Mouse (Mus musculus) frontal cortex, postnatal 14 days (tissue): ENCODE data around the gene Hist1h4d.
"Not testable (repeated sequence)": the region's sequence is repeated elsewhere in the genome, so short reads cannot be mapped to it uniquely, and the experiment has no call there.

Experiments used
- DNase-seq, 2 experiments: peaks; one replicate each; pipeline ENCODE4 v3.0.0; 2022; ENCODE audit warnings: low spot score in 2 of 2

Gene Hist1h4d

DNA sequence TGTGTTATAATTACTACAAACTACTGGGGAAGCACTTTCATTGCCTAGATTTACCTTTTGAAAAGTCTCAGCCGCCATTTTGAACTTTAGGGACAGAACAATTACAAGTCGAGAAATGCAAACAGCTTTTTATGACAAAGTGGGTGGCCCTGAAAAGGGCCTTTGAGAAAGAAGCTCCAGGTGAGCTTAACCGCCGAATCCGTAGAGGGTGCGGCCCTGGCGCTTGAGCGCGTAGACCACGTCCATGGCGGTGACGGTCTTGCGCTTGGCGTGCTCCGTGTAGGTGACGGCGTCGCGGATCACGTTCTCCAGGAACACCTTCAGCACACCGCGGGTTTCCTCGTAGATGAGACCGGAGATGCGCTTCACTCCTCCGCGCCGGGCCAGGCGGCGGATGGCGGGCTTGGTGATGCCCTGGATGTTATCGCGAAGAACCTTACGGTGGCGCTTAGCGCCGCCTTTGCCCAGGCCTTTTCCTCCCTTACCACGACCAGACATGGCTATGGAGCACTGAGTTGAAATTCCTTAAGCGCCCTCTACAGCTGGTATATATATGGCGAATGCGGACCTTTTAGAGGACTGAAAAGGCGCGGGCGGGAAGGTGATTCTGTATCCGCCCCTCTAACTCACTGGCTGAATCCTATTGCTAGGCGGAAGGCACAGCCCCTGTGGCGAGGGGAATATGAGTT, 30.1 kb upstream of the Hist1h4d start, which contains the start of gene Hist1h4f:
TSS of gene Hist1h4f (minus strand) at position 503 of the 689 bp plus-strand sequence.
- DNase-seq: peak; percentile 84 to 88

DNA sequence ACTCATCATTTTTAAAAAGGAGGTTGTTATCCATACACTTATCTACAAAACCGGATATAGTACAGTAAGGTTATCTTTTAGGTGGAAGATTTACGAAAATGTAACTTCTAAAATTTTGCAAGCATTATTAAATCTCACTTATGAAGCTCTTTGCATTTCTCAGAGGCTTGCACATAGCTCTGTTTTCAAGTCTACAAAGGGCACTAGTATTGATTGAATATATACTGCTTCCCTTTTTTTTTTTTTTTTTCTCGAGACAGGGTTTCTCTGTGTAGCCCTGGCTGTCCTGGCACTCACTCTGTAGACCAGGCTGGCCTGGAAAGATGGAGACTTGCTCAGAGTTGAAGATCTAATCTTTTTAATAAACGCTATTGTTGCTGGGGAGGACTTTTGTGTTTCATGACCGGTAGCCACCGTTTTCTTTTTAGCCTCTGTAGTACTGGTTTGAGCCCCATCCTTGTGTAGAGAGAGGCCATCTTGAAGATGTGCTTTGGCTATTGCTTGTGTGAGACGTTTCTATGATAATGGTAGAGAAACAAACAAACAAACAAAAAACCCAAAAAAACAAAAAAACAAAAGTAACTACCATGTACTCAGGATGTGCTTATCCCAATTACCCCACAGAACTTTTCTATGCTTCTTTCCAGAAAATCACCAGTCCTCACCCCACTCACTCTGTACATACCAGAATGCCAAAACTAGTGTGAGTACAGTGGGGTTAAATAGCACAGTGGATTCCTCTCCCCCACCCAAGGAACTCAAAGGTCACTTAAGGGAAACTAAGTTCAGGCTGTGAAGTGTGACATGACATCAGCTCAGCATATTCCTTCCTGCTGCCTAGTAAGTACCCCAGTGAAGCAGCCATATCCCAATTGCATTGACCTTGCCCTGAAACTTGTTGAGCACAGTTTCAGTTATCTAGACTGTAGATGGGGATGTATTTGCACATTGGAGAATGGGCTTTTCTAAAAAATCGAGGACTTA, 29.2 kb upstream of the Hist1h4d start:
- DNase-seq: no peak

GRCm38 (mm10) chr13:23552962-23553361, 28.4 kb upstream of the Hist1h4d start, which contains the start of gene Hist1h1d:
Gene Hist1h1d (plus strand): TSS chr13:23553262.
- no peak for DNase-seq

GRCm38 (mm10) chr13:23554393-23554792, 27.0 kb upstream of the Hist1h4d start:
- DNase-seq: no peak

DNA sequence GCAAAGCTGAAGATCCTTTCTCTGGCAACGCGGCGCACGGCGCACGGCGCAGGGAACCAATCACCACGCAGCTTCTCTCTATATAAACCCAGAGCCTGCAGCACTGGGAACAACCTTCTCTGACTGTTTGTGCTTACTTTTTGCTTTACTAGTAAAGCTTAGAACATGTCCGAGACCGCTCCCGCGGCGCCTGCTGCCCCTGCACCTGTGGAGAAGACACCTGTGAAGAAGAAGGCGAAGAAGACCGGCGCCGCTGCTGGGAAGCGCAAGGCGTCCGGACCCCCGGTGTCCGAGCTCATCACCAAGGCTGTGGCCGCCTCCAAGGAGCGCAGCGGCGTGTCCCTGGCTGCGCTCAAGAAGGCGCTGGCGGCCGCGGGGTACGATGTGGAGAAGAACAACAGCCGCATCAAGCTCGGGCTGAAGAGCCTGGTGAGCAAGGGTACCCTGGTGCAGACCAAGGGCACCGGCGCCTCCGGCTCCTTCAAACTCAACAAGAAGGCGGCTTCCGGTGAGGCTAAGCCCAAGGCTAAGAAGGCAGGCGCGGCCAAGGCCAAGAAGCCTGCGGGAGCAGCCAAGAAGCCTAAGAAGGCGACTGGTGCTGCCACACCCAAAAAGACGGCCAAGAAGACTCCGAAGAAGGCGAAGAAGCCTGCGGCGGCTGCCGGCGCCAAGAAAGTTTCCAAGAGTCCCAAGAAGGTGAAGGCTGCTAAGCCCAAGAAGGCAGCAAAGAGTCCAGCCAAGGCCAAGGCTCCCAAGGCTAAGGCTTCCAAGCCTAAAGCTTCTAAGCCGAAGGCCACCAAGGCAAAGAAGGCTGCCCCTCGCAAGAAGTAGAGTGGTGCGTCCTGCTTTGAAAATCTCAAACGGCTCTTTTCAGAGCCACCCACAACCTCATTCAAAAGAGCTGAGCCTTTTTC, 26.2 kb upstream of the Hist1h4d start:
- DNase-seq: peak; percentile 71 to 72

GRCm38 (mm10) chr13:23555839-23556416, 25.5 kb upstream of the Hist1h4d start:
- DNase-seq: peak; percentile 35 to 40

GRCm38 (mm10) chr13:23556906-23557305, 24.5 kb upstream of the Hist1h4d start:
- no peak for DNase-seq

GRCm38 (mm10) chr13:23560699-23561098, 20.7 kb upstream of the Hist1h4d start:
- DNase-seq: not testable (repeated sequence)

GRCm38 (mm10) chr13:23561531-23561882, 19.9 kb upstream of the Hist1h4d start:
- DNase-seq: not testable (repeated sequence)

- DNase-seq: peak; percentile 95
These were observed 19.3 kb upstream of the Hist1h4d start, which contains the start of gene Hist1h3e for GRCm38 (mm10) chr13:23561883-23562659. Gene Hist1h3e (minus strand): TSS chr13:23562369.

DNA sequence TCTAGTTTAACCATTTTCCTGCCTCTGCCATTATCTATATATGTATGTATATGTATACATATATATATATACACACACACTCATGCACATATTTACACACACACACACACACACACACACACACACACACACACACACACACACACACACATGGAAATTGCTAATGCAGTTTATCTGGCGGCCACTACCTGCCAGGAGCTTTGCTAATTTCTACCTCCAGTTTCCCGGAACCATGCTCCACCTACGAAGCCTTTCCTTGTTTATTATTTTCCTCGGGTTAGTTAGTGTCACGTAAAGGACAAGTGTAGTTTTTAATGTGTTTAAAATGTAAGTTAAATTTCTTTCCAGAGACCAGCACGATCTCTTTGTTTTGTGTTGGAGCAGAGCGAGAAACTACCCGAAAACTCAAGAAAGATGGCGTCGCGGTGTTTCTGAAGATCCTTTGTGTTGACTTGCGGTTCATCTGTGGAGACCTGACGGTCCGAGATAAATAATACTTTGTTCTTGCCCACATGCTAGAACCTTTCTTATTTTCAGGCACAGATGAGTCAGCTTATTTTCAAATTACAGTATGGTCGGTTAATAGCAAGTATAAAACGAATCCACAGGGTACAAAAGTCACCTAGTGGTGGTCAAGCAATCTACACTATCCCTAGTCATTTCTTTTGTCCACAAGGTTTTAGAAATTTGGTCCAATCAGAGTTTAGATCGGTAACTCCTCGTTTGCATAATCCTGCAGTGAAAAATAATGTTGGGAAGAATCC, 18.5 kb upstream of the Hist1h4d start:
- DNase-seq: no peak

- no peak for DNase-seq
These were observed 16.9 kb upstream of the Hist1h4d start for GRCm38 (mm10) chr13:23564482-23564881.

DNA sequence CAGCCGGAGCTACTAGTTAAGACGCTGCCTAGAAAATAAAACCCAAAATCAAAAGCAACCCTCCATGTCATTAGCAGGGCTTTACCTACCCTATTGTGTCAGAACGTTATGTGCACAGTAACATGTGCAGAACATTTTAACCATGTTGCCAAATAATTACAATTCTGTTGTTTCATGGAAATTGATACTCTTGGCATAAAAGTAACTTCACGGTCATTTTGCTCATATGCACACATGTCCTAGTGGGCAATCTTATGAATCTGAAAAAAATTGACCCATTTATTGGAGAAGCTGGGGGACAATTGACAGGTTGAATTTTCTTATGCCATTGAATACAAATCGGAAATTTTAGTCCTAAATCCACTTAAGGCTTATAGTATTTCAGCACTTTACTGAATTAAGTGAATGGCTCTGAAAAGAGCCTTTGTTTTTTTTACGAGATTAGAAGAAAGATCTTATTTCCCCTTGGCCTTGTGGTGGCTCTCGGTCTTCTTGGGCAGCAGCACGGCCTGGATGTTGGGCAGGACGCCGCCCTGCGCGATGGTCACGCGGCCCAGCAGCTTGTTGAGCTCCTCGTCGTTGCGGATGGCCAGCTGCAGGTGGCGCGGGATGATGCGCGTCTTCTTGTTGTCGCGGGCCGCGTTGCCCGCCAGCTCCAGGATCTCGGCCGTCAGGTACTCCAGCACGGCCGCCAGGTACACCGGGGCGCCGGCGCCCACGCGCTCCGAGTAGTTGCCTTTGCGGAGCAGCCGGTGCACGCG, 11.0 kb upstream of the Hist1h4d start:
- DNase-seq: not testable (repeated sequence)

DNA sequence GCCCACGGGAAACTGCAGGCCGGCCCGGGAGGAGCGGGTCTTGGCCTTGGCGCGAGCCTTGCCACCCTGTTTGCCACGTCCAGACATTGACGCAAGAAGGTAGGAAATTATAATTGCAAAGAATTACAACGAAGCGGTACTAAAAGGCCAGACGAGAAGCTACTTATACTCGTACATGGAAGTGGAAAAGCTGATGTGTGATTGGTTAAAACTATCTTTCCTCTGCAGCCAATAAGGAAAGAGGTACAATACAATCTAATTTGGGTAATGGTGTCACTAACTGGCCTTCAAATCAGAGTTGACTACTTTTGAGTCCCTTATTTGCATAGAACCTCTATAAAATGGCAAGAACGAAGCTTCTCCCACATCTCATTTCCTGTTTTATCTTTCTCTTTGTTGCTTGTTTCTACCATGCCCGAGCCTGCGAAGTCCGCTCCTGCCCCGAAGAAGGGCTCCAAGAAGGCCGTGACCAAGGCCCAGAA, 10.3 kb upstream of the Hist1h4d start, which contains the start of the genes Hist1h2ae and Hist1h2bg:
TSS of gene Hist1h2ae (minus strand) at position 199 of the 482 bp plus-strand sequence.
TSS of gene Hist1h2bg (plus strand) at position 375 of the 482 bp plus-strand sequence.
- peak; percentile 64 to 67 for DNase-seq

GRCm38 (mm10) chr13:23571504-23572217, 9.7 kb upstream of the Hist1h4d start:
- not testable (repeated sequence) for DNase-seq

DNA sequence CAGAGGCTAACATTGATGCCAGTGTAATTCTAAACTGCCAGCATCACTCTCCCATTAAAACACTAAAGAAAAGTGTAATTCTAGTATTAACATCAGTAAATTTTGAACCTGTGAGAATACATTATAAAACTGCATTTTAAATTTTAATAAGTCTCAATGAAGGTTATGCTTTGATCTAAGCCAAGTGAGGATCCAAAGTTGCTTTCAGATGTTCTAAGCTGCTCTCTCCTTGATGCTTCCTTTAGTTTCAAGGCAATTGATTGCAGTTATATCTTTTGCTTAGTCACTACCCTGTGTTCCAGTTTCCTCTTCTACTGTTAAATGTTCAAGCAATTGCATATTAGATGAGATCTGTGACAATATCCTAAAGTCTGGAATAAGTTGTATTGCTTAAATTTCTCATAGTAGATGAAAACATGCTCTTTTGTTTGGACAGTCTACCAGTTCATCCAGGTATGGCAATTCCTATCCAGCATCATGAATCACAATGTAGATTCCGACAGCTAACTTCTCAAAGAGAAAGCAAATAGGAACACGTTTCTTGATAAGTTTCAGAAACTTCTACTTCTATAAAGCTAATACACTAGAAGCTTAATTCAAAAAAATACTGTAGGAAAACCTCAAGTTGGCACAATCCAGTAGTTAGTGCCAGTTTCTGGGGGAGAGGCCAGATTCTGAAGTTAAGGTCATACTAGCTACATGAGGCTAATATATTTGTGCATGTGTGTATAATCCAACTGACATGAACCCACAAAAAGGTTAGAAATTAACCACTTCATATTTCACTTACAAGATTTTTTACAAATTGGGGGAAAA, 9.0 kb upstream of the Hist1h4d start:
- no peak for DNase-seq
